Mouse (Mus musculus): ENCODE results near the gene Cry2. TPM values are rescaled to one million over a fixed set of nuclear protein-coding genes. Genes with fewer than 3 reads are reported as not detected.

The Cry2 gene
- polyA plus RNA-seq, 1 experiment, result 8.4 TPM

- H3K4me1 ChIP-seq (ENCODE audit: control insufficient read depth, insufficient read depth, insufficient read length), result no peaks in the 10 kb centered on the region
- DNase-seq (ENCODE audit: low read depth in 1 of 2, low spot score in 2 of 2), result no peak
- no peak overlapping the region for H3K4me3 ChIP-seq (ENCODE audit: extremely low read depth, insufficient read depth, insufficient read length)
- no peak overlapping the region for H3K27ac ChIP-seq (ENCODE audit: insufficient read depth, low read length)
- 73% methylated on average over 3 of the region's 3 CpGs for WGBS
- TF ChIP-seq POLR2A (IDR thresholded peaks at IDR 0.05; ENCODE audit: low read depth, low read length) (no peak), CTCF (IDR thresholded peaks at IDR 0.05; ENCODE audit: extremely low read depth, insufficient read depth, insufficient read length, insufficient replicate concordance) (no peak)
- H3K36me3 ChIP-seq (ENCODE audit: control insufficient read depth, insufficient read depth, low read length), result no peaks in the 10 kb centered on the region
- no peaks in the 10 kb centered on the region for H3K27me3 ChIP-seq (ENCODE audit: control insufficient read depth, insufficient read depth, low read length)
These were observed 41.1 kb upstream of the Cry2 start for GRCm38 (mm10) chr2:92474920-92475319.

- no peaks in the 10 kb centered on the region for H3K27me3 ChIP-seq (ENCODE audit: control insufficient read depth, insufficient read depth, low read length)
- H3K4me3 ChIP-seq (ENCODE audit: extremely low read depth, insufficient read depth, insufficient read length), result no peak overlapping the region
- 66% methylated on average over 12 of the region's 12 CpGs for WGBS
- H3K27ac ChIP-seq (ENCODE audit: insufficient read depth, low read length), result no peak overlapping the region
- H3K4me1 ChIP-seq (ENCODE audit: control insufficient read depth, insufficient read depth, insufficient read length), result no peaks in the 10 kb centered on the region
- no peak for DNase-seq (ENCODE audit: low read depth in 1 of 2, low spot score in 2 of 2)
- no peak for TF ChIP-seq CTCF (IDR thresholded peaks at IDR 0.05; ENCODE audit: extremely low read depth, insufficient read depth, insufficient read length, insufficient replicate concordance)
- TF ChIP-seq POLR2A (IDR thresholded peaks at IDR 0.05; ENCODE audit: low read depth, low read length), result no peak
- H3K36me3 ChIP-seq (ENCODE audit: control insufficient read depth, insufficient read depth, low read length), result no peaks in the 10 kb centered on the region
These were observed 38.2 kb upstream of the Cry2 start for GRCm38 (mm10) chr2:92471886-92472670.

- H3K4me3 ChIP-seq (ENCODE audit: extremely low read depth, insufficient read depth, insufficient read length), result no peak overlapping the region
- H3K36me3 ChIP-seq (ENCODE audit: control insufficient read depth, insufficient read depth, low read length), result no peaks in the 10 kb centered on the region
- peak overlapping the region; percentile 64 for H3K27ac ChIP-seq (ENCODE audit: insufficient read depth, low read length)
- H3K4me1 ChIP-seq (ENCODE audit: control insufficient read depth, insufficient read depth, insufficient read length), result peaks cover 11% of the 10 kb centered on the region; the same call in 1 of the 2 replicates
- H3K27me3 ChIP-seq (ENCODE audit: control insufficient read depth, insufficient read depth, low read length), result no peaks in the 10 kb centered on the region
- TF ChIP-seq POLR2A (IDR thresholded peaks at IDR 0.05; ENCODE audit: low read depth, low read length) (no peak), CTCF (IDR thresholded peaks at IDR 0.05; ENCODE audit: extremely low read depth, insufficient read depth, insufficient read length, insufficient replicate concordance) (no peak)
- peak in 1 of 2 experiments; percentile 23 for DNase-seq (ENCODE audit: low read depth in 1 of 2, low spot score in 2 of 2)
- WGBS, result 30% methylated on average over 3 of the region's 3 CpGs
These were observed 30.8 kb upstream of the Cry2 start for GRCm38 (mm10) chr2:92464690-92465089.

- WGBS, result 87% methylated on average over 1 of the region's 1 CpGs
- no peak for DNase-seq (ENCODE audit: low read depth in 1 of 2, low spot score in 2 of 2)
- Histone ChIP-seq H3K27ac (ENCODE audit: insufficient read depth, low read length) (no peak overlapping the region), H3K27me3 (ENCODE audit: control insufficient read depth, insufficient read depth, low read length) (no peaks in the 10 kb centered on the region), H3K36me3 (ENCODE audit: control insufficient read depth, insufficient read depth, low read length) (0 out of 2 replicates have a peak, but pooled peaks cover 2% of the 10 kb centered on the region), H3K4me3 (ENCODE audit: extremely low read depth, insufficient read depth, insufficient read length) (no peak overlapping the region), H3K4me1 (ENCODE audit: control insufficient read depth, insufficient read depth, insufficient read length) (peaks cover 30% of the 10 kb centered on the region; the same call in 1 of the 2 replicates)
- no peak for TF ChIP-seq CTCF (IDR thresholded peaks at IDR 0.05; ENCODE audit: extremely low read depth, insufficient read depth, insufficient read length, insufficient replicate concordance)
- TF ChIP-seq POLR2A (IDR thresholded peaks at IDR 0.05; ENCODE audit: low read depth, low read length), result no peak
These were observed 27.4 kb upstream of the Cry2 start for GRCm38 (mm10) chr2:92461215-92461614.

- Histone ChIP-seq H3K4me3 (ENCODE audit: extremely low read depth, insufficient read depth, insufficient read length) (peak within 1 kb of the TSS; percentile 89), H3K36me3 (ENCODE audit: control insufficient read depth, insufficient read depth, low read length) (0 out of 2 replicates have a peak, but pooled peaks cover 2% of the 10 kb centered on the region), H3K27ac (ENCODE audit: insufficient read depth, low read length) (peak within 1 kb of the TSS; percentile 83), H3K27me3 (ENCODE audit: control insufficient read depth, insufficient read depth, low read length) (no peaks in the 10 kb centered on the region), H3K4me1 (ENCODE audit: control insufficient read depth, insufficient read depth, insufficient read length) (peaks cover 34% of the 10 kb centered on the region; the same call in 1 of the 2 replicates)
- DNase-seq (ENCODE audit: low read depth in 1 of 2, low spot score in 2 of 2), result peak in 1 of 2 experiments; percentile 74
- WGBS, result 4% methylated on average over 34 of the region's 34 CpGs
- TF ChIP-seq POLR2A (IDR thresholded peaks at IDR 0.05; ENCODE audit: low read depth, low read length) (peak; percentile 72), CTCF (IDR thresholded peaks at IDR 0.05; ENCODE audit: extremely low read depth, insufficient read depth, insufficient read length, insufficient replicate concordance) (no peak)
These were observed 26.3 kb upstream of the Cry2 start, which contains the start of gene Slc35c1 for GRCm38 (mm10) chr2:92459921-92460707. Slc35c1 (minus strand) TSS chr2:92460538.

GRCm38 (mm10) chr2:92459141-92459920 lies 25.5 kb upstream of the Cry2 start:
- H3K27me3 ChIP-seq (ENCODE audit: control insufficient read depth, insufficient read depth, low read length), result no peaks in the 10 kb centered on the region
- H3K4me1 ChIP-seq (ENCODE audit: control insufficient read depth, insufficient read depth, insufficient read length), result peaks cover 28% of the 10 kb centered on the region; the same call in 1 of the 2 replicates
- peak; percentile 78 for TF ChIP-seq POLR2A (IDR thresholded peaks at IDR 0.05; ENCODE audit: low read depth, low read length)
- TF ChIP-seq CTCF (IDR thresholded peaks at IDR 0.05; ENCODE audit: extremely low read depth, insufficient read depth, insufficient read length, insufficient replicate concordance), result no peak
- peaks cover 8% of the 10 kb centered on the region for H3K36me3 ChIP-seq (ENCODE audit: control insufficient read depth, insufficient read depth, low read length)
- peak overlapping the region; percentile 83 for H3K27ac ChIP-seq (ENCODE audit: insufficient read depth, low read length)
- H3K4me3 ChIP-seq (ENCODE audit: extremely low read depth, insufficient read depth, insufficient read length), result peak overlapping the region; percentile 89
- under 1% methylated on average over 55 of the region's 55 CpGs for WGBS
- DNase-seq (ENCODE audit: low read depth in 1 of 2, low spot score in 2 of 2), result peak; percentile 59 to 83

Measured in spleen, adult 2 months (tissue).